Mouse (Mus musculus): ENCODE results near the gene Vmn1r85.
"Not testable (repeated sequence)": the region's sequence is repeated elsewhere in the genome, so short reads cannot be mapped to it uniquely, and the experiment has no call there.

Gene Vmn1r85

GRCm38 (mm10) chr7:13095073-13095472, at the start of gene Vmn1r85:
Vmn1r85 (minus strand) TSS chr7:13095173.
- no peak for DNase-seq (ENCODE audit: low read depth, low spot score)
- Histone ChIP-seq H3K36me3 (ENCODE audit: control insufficient read depth, insufficient read depth, low read length, poor library complexity, severe bottlenecking) (no peaks in the 10 kb centered on the region), H3K27me3 (ENCODE audit: control insufficient read depth, insufficient read depth, low read length, poor library complexity, severe bottlenecking) (no peaks in the 10 kb centered on the region)

GRCm38 (mm10) chr7:13140057-13140456, 45.1 kb upstream of the Vmn1r85 start, which contains the start of gene Vmn1r87:
Vmn1r87 (minus strand) TSS chr7:13140157.
- no peaks in the 10 kb centered on the region for H3K36me3 ChIP-seq (ENCODE audit: control insufficient read depth, insufficient read depth, low read length, poor library complexity, severe bottlenecking)
- DNase-seq (ENCODE audit: low read depth, low spot score), result no peak
- no peaks in the 10 kb centered on the region for H3K27me3 ChIP-seq (ENCODE audit: control insufficient read depth, insufficient read depth, low read length, poor library complexity, severe bottlenecking)

GRCm38 (mm10) chr7:13137340-13137739, 42.4 kb upstream of the Vmn1r85 start:
- DNase-seq (ENCODE audit: low read depth, low spot score), result no peak
- H3K36me3 ChIP-seq (ENCODE audit: control insufficient read depth, insufficient read depth, low read length, poor library complexity, severe bottlenecking), result no peaks in the 10 kb centered on the region
- H3K27me3 ChIP-seq (ENCODE audit: control insufficient read depth, insufficient read depth, low read length, poor library complexity, severe bottlenecking), result no peaks in the 10 kb centered on the region

- Histone ChIP-seq H3K36me3 (ENCODE audit: control insufficient read depth, insufficient read depth, low read length, poor library complexity, severe bottlenecking) (no peaks in the 10 kb centered on the region), H3K27me3 (ENCODE audit: control insufficient read depth, insufficient read depth, low read length, poor library complexity, severe bottlenecking) (no peaks in the 10 kb centered on the region)
- DNase-seq (ENCODE audit: low read depth, low spot score), result no peak
Observed at GRCm38 (mm10) chr7:13131856-13132255, 36.9 kb upstream of the Vmn1r85 start.

- not testable (repeated sequence) for H3K27me3 ChIP-seq (ENCODE audit: control insufficient read depth, insufficient read depth, low read length, poor library complexity, severe bottlenecking); H3K36me3 ChIP-seq (ENCODE audit: control insufficient read depth, insufficient read depth, low read length, poor library complexity, severe bottlenecking); DNase-seq (ENCODE audit: low read depth, low spot score)
Observed at GRCm38 (mm10) chr7:13123554-13124153, 28.7 kb upstream of the Vmn1r85 start.

GRCm38 (mm10) chr7:13119817-13120216, 24.8 kb upstream of the Vmn1r85 start, which contains the start of gene Vmn1r86:
Vmn1r86 (minus strand) TSS chr7:13119917.
- no peak for DNase-seq (ENCODE audit: low read depth, low spot score)
- H3K27me3 ChIP-seq (ENCODE audit: control insufficient read depth, insufficient read depth, low read length, poor library complexity, severe bottlenecking), result no peaks in the 10 kb centered on the region
- no peaks in the 10 kb centered on the region for H3K36me3 ChIP-seq (ENCODE audit: control insufficient read depth, insufficient read depth, low read length, poor library complexity, severe bottlenecking)

GRCm38 (mm10) chr7:13072293-13072692, 22.7 kb downstream of the Vmn1r85 start:
- no peaks in the 10 kb centered on the region for H3K36me3 ChIP-seq (ENCODE audit: control insufficient read depth, insufficient read depth, low read length, poor library complexity, severe bottlenecking)
- no peaks in the 10 kb centered on the region for H3K27me3 ChIP-seq (ENCODE audit: control insufficient read depth, insufficient read depth, low read length, poor library complexity, severe bottlenecking)
- DNase-seq (ENCODE audit: low read depth, low spot score), result no peak

- DNase-seq (ENCODE audit: low read depth, low spot score), result peak; percentile 54
- not testable (repeated sequence) for H3K27me3 ChIP-seq (ENCODE audit: control insufficient read depth, insufficient read depth, low read length, poor library complexity, severe bottlenecking); H3K36me3 ChIP-seq (ENCODE audit: control insufficient read depth, insufficient read depth, low read length, poor library complexity, severe bottlenecking)
Observed at GRCm38 (mm10) chr7:13063399-13063798, 31.6 kb downstream of the Vmn1r85 start.

GRCm38 (mm10) chr7:13059536-13059935, 35.4 kb downstream of the Vmn1r85 start:
- no peak for DNase-seq (ENCODE audit: low read depth, low spot score)
- Histone ChIP-seq H3K36me3 (ENCODE audit: control insufficient read depth, insufficient read depth, low read length, poor library complexity, severe bottlenecking) (no peaks in the 10 kb centered on the region), H3K27me3 (ENCODE audit: control insufficient read depth, insufficient read depth, low read length, poor library complexity, severe bottlenecking) (no peaks in the 10 kb centered on the region)

GRCm38 (mm10) chr7:13056913-13057700, 37.9 kb downstream of the Vmn1r85 start:
- DNase-seq (ENCODE audit: low read depth, low spot score), result no peak
- no peaks in the 10 kb centered on the region for H3K27me3 ChIP-seq (ENCODE audit: control insufficient read depth, insufficient read depth, low read length, poor library complexity, severe bottlenecking)
- H3K36me3 ChIP-seq (ENCODE audit: control insufficient read depth, insufficient read depth, low read length, poor library complexity, severe bottlenecking), result no peaks in the 10 kb centered on the region

- Histone ChIP-seq H3K27me3 (ENCODE audit: control insufficient read depth, insufficient read depth, low read length, poor library complexity, severe bottlenecking) (no peaks in the 10 kb centered on the region), H3K36me3 (ENCODE audit: control insufficient read depth, insufficient read depth, low read length, poor library complexity, severe bottlenecking) (no peaks in the 10 kb centered on the region)
- peak; percentile 97 for DNase-seq (ENCODE audit: low read depth, low spot score)
Observed at GRCm38 (mm10) chr7:13054287-13055010, 40.5 kb downstream of the Vmn1r85 start, which contains the start of gene Mzf1. Mzf1 (minus strand) TSS chr7:13054764.

GRCm38 (mm10) chr7:13053961-13054286, 41.0 kb downstream of the Vmn1r85 start:
- Histone ChIP-seq H3K36me3 (ENCODE audit: control insufficient read depth, insufficient read depth, low read length, poor library complexity, severe bottlenecking) (no peaks in the 10 kb centered on the region), H3K27me3 (ENCODE audit: control insufficient read depth, insufficient read depth, low read length, poor library complexity, severe bottlenecking) (no peaks in the 10 kb centered on the region)
- no peak for DNase-seq (ENCODE audit: low read depth, low spot score)

- H3K27me3 ChIP-seq (ENCODE audit: control insufficient read depth, insufficient read depth, low read length, poor library complexity, severe bottlenecking), result no peaks in the 10 kb centered on the region
- no peaks in the 10 kb centered on the region for H3K36me3 ChIP-seq (ENCODE audit: control insufficient read depth, insufficient read depth, low read length, poor library complexity, severe bottlenecking)
- no peak for DNase-seq (ENCODE audit: low read depth, low spot score)
Observed at GRCm38 (mm10) chr7:13053501-13053900, 41.5 kb downstream of the Vmn1r85 start.

GRCm38 (mm10) chr7:13053001-13053400, 42.0 kb downstream of the Vmn1r85 start:
- Histone ChIP-seq H3K36me3 (ENCODE audit: control insufficient read depth, insufficient read depth, low read length, poor library complexity, severe bottlenecking) (no peaks in the 10 kb centered on the region), H3K27me3 (ENCODE audit: control insufficient read depth, insufficient read depth, low read length, poor library complexity, severe bottlenecking) (no peaks in the 10 kb centered on the region)
- no peak for DNase-seq (ENCODE audit: low read depth, low spot score)

- DNase-seq (ENCODE audit: low read depth, low spot score), result peak; percentile 89
- Histone ChIP-seq H3K27me3 (ENCODE audit: control insufficient read depth, insufficient read depth, low read length, poor library complexity, severe bottlenecking) (no peaks in the 10 kb centered on the region), H3K36me3 (ENCODE audit: control insufficient read depth, insufficient read depth, low read length, poor library complexity, severe bottlenecking) (no peaks in the 10 kb centered on the region)
Observed at GRCm38 (mm10) chr7:13046084-13046483, 48.9 kb downstream of the Vmn1r85 start.

Data from splenic B cell, adult 2 months (primary cell).